Mouse (Mus musculus) E14TG2a.4 (cell line): ENCODE measurements at regions not wholly inside any gene's neighbourhood (a gene's known extent, or its start where the extent isn't known, plus 50 kb on each side); places are given as distances from the start of the nearest gene placed in this dataset.

ENCODE experiments used
- CTCF ChIP-seq: conservative IDR thresholded peaks from 2 replicates; pipeline ENCODE4 v1.5.1; 2014; ENCODE audit warnings: low read length
- NANOG ChIP-seq: IDR thresholded peaks from 2 replicates; pipeline ENCODE4 v1.6.1; 2014; ENCODE audit warnings: borderline replicate concordance, low read length, mixed read lengths
- POU5F1 ChIP-seq: IDR thresholded peaks from 2 replicates; pipeline ENCODE4 v1.6.1; 2014; ENCODE audit warnings: low read length, borderline replicate concordance

GRCm38 (mm10) chr10:72353515-72353914 is 301.1 kb upstream of the Zwint start:
- no peak for TF ChIP-seq CTCF
- TF ChIP-seq POU5F1: no peak
- no peak for TF ChIP-seq NANOG
